In the genomic region with DNA sequence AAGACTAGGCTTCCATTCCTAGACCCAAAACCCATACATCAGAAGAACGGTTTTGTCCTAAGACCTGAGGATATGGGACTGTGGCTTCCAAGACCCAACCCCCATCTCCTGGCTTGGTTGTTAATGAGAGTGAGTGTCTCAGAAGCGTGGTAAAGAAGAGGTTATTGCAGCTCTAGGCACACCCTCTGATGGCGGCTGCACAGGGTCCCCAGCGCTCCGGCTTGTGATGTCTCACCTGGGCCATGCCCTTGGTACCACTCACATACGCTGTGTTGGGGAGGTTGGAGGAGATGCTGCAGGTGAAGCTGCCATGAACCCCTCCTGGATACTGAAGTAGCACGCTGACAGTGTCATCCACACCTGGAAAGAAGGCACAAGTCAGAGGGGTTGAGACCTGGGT, we compare ENCODE assay signal across 45 mouse cellular contexts. TPM values are rescaled to one million over a fixed set of nuclear protein-coding genes. Genes with fewer than 3 reads are reported as not detected.
"Had no signal": no experiment of that assay in that cellular context is flagged by ENCODE, and none has a peak within 500 bp of the region (broad histone marks: within the 10 kb centered on the region; RNA-seq: fewer than 3 reads in every experiment).

No protein-coding gene starts in this region.

- DNase-seq: heart, postnatal 10 days; heart, postnatal 14 days; heart, postnatal 4 days; kidney, adult 11 months; kidney, adult 18-20 months; kidney, adult 2 months; kidney, adult 9 months; kidney, postnatal 10 days; kidney, postnatal 14 days; kidney, postnatal 36 days; kidney, postnatal 4 days; layer of hippocampus, adult 9-11 months; layer of hippocampus, postnatal 36 days had no signal

- H3K4me2 ChIP-seq: heart, embryonic 11.5 days; heart, embryonic 12.5 days; heart, embryonic 13.5 days; heart, embryonic 15.5 days; hindbrain, embryonic 12.5 days; hindbrain, embryonic 13.5 days; hindbrain, embryonic 14.5 days; hindbrain, embryonic 15.5 days; intestine, embryonic 15.5 days; kidney, embryonic 15.5 days had no signal

- H3K27ac ChIP-seq: heart, embryonic 13.5 days; heart, embryonic 15.5 days; hindbrain, embryonic 10.5 days; hindbrain, embryonic 12.5 days; hindbrain, embryonic 13.5 days; hindbrain, embryonic 14.5 days; hindbrain, embryonic 15.5 days; hindbrain, postnatal 0 days; intestine, embryonic 15.5 days; kidney, embryonic 15.5 days; kidney, postnatal 0 days; layer of hippocampus, adult 2 months; left cerebral cortex, adult 2 months had no signal

- H3K9me3 ChIP-seq: heart, embryonic 12.5 days; heart, embryonic 13.5 days; heart, embryonic 15.5 days; hindbrain, embryonic 10.5 days; hindbrain, embryonic 12.5 days; hindbrain, embryonic 13.5 days; hindbrain, embryonic 15.5 days; intestine, embryonic 15.5 days; kidney, embryonic 15.5 days had no signal

- H3K4me3 ChIP-seq: heart, embryonic 12.5 days; heart, embryonic 13.5 days; heart, embryonic 15.5 days; hindbrain, embryonic 10.5 days; hindbrain, embryonic 12.5 days; hindbrain, embryonic 13.5 days; hindbrain, embryonic 15.5 days; intestine, embryonic 15.5 days; kidney, embryonic 15.5 days; layer of hippocampus, adult 2 months; left cerebral cortex, adult 2 months had no signal

- H3K4me1 ChIP-seq: heart, embryonic 12.5 days; heart, embryonic 15.5 days; hindbrain, embryonic 10.5 days; hindbrain, embryonic 13.5 days; hindbrain, embryonic 15.5 days had no signal

- H3K9ac ChIP-seq: heart, embryonic 12.5 days; heart, embryonic 13.5 days; heart, embryonic 15.5 days; hindbrain, embryonic 12.5 days; hindbrain, embryonic 13.5 days; hindbrain, embryonic 14.5 days; hindbrain, embryonic 15.5 days; intestine, embryonic 15.5 days; kidney, embryonic 15.5 days had no signal

- ATAC-seq: hindbrain, embryonic 16.5 days; hindbrain, postnatal 0 days; inflammation-experienced regulatory T-cells, adult 6 months; intestine, embryonic 15.5 days; intestine, embryonic 16.5 days; intestine, postnatal 0 days had no signal

- H3K27me3 ChIP-seq: heart, embryonic 12.5 days; heart, embryonic 13.5 days; heart, embryonic 15.5 days; hindbrain, embryonic 12.5 days; hindbrain, embryonic 13.5 days; hindbrain, embryonic 15.5 days; intestine, embryonic 15.5 days; kidney, embryonic 15.5 days had no signal

- H3K36me3 ChIP-seq: heart, embryonic 15.5 days; hindbrain, embryonic 12.5 days; hindbrain, embryonic 13.5 days; hindbrain, embryonic 15.5 days; intestine, embryonic 15.5 days; kidney, embryonic 15.5 days had no signal

RNA-seq across cellular contexts. Expression of a gene that starts 2.9 kb away (rescaled TPM):
- total RNA-seq: heart, postnatal 10 days; heart, postnatal 14 days; heart, postnatal 25 days; hematopoietic stem cell, adult 5-6 weeks; layer of hippocampus, adult 2 months; layer of hippocampus, adult 8-10 months; layer of hippocampus, postnatal 14 days; layer of hippocampus, postnatal 25 days; layer of hippocampus, postnatal 36 days; left cerebral cortex, adult 8-10 months had no signal

RNA-seq across cellular contexts. Expression of a gene that starts 7.8 kb away (rescaled TPM):
- total RNA-seq: hematopoietic stem cell, adult 5-6 weeks; hindbrain, postnatal 0 days had no signal
- polyA plus RNA-seq: heart, embryonic 11.5 days; heart, embryonic 12.5 days; heart, embryonic 13.5 days; heart, embryonic 14.5 days; heart, embryonic 15.5 days; heart, embryonic 16.5 days; hindbrain, embryonic 10.5 days; hindbrain, embryonic 11.5 days; hindbrain, embryonic 12.5 days; hindbrain, embryonic 13.5 days; hindbrain, embryonic 14.5 days; hindbrain, embryonic 15.5 days; hindbrain, embryonic 16.5 days; hindbrain, postnatal 0 days; inflammation-experienced regulatory T-cells, adult 6 months; intestine, embryonic 14.5 days; intestine, embryonic 15.5 days; intestine, embryonic 16.5 days; intestine, postnatal 0 days; kidney, embryonic 14.5 days; kidney, embryonic 15.5 days; kidney, embryonic 16.5 days; kidney, postnatal 0 days; large intestine, adult 2 months had no signal
